Mouse (Mus musculus) lung, postnatal 14 days (tissue): ENCODE measurements at regions not wholly inside any gene's neighbourhood (a gene's known extent, or its start where the extent isn't known, plus 50 kb on each side); places are given as distances from the start of the nearest gene placed in this dataset.
"Not testable (repeated sequence)": the region's sequence is repeated elsewhere in the genome, so short reads cannot be mapped to it uniquely, and the experiment has no call there.

Experiments
- DNase-seq: peaks from one replicate; pipeline ENCODE4 v3.0.0; 2021

- no peak for DNase-seq
Measured at GRCm38 (mm10) chr14:47935401-47935800, 185.2 kb upstream of the Peli2 start.

GRCm38 (mm10) chr14:47937081-47937651 is 183.5 kb upstream of the Peli2 start:
- peak; percentile 21 for DNase-seq

- DNase-seq, result peak; percentile 7
Measured at GRCm38 (mm10) chr14:47939781-47940590, 180.6 kb upstream of the Peli2 start.

GRCm38 (mm10) chr14:47942671-47943070 is 178.0 kb upstream of the Peli2 start:
- DNase-seq, result no peak

GRCm38 (mm10) chr14:47944595-47944994 is 176.0 kb upstream of the Peli2 start:
- DNase-seq, result no peak

- DNase-seq, result no peak
Measured at GRCm38 (mm10) chr14:47951041-47951440, 169.6 kb upstream of the Peli2 start.

- DNase-seq, result peak; percentile 41
Measured at GRCm38 (mm10) chr14:47958171-47958570, 162.5 kb upstream of the Peli2 start.

DNA sequence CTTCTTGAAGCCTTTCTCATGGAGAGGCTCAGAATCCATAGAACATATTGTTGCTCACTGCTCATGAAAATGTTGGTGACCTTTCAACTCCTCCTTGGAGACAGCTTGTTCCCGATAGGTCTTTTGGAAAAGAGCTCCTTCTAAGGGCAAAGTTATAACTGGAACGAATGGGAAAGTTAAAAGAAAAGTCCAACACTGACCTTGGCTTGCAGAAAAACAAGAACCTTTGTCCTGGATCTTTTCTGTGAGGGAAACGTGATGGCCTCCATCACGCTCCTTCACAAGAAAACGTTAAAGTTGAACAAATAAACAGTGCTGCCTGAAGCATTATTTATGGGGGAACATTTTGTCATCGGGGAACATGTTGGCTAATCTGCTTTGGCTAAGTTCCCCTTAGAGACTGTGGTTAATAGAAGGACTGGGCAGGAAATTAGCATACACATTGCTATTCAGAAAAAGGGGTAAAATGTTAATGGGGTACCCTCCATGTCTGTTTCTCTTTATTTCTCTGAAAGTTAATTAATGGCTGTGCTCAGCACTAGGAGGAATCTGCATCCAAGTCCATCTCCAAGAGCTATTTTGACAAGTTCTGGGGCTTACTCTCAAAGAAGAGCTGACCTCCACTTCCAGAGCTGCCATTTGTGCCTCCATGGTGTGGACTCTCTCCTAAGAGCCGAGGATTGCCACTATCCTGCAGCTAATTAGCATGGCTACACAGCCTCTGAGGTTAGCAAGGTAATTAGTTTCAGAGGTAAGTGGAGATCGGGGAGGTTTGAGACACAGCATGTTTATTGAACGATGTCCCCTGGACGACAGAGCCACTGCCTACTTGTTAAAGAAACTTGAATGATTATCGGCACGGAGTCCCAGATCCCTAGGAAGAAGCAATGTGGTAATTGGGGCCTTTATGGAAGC is 161.0 kb upstream of the Peli2 start:
- DNase-seq, result no peak

DNA sequence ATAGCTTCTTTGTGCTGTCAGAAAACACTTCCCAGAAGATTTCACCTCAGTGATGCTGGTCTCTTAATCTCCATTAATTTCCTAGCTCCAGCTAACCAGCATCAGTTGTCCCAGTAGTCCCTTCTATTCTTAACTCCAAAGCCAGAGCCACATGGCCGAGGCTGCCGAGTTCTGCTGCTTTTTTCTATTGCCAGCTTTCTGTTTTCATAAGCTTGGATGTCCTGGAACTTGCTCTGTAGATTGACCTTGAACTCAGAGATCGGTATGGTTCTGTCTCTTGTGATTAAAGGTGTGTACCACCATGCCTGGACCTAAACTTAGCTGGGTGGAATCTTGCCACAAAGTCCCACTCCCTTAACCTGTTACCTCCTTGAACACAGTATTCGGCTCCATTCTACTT is 155.8 kb upstream of the Peli2 start:
- not testable (repeated sequence) for DNase-seq

- DNase-seq, result no peak
Measured at GRCm38 (mm10) chr14:47969871-47970270, 150.8 kb upstream of the Peli2 start.

GRCm38 (mm10) chr14:47973161-47973560 is 147.5 kb upstream of the Peli2 start:
- not testable (repeated sequence) for DNase-seq

- no peak for DNase-seq
Measured at GRCm38 (mm10) chr14:47982993-47983740, 137.5 kb upstream of the Peli2 start.

- DNase-seq, result no peak
Measured at GRCm38 (mm10) chr14:47986483-47986882, 134.1 kb upstream of the Peli2 start.

DNA sequence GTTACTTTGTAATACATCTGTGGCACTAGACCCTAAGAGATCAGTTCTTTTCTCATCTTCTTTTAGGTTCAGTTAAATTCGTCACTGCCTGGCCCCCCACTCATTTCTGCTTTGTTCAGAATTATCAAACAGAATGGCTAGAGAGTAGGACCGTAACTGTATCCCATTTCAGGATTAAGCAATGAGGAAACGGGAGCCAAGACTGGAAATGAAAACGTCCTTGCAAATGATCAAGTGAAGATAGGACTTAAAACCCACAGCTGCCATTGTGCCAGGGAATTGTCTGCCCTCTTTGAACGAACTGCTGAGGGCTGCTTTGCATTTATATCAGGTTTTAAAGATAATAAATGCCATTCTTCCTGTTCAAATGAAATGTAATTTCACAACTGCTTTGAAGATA is 133.7 kb upstream of the Peli2 start:
- no peak for DNase-seq

DNA sequence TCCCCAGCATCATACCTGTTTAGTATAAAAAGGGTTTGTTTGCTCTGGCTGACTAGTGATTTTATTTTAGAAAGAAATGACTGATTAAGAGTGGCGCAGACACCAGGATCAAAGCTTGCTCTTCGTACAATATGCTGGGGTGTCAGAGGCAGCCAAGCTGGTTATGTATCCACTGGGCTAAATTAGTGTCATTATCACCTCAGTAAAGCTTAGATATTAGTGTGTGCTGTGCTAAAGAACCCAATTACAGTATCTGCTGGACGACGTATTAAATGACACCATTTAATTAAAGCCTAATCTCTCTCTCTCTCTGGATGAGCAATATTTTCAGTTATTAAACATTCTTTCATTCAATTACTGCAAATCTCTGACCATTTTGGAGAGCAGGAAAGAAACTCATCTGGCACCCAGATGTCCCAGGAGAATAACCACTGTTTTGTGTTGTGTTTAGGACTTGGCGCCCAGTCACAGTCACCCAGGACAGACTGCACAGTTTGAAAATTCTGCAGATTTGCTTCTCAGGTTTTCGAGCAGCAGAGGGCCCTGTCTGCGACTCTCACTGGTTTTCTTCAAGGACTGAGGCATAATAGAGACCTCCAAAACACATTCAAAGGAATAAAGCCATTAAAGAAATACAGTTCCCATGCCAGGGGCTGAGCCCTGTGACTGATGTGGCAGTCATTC is 133.1 kb upstream of the Peli2 start:
- DNase-seq, result no peak

- no peak for DNase-seq
Measured at GRCm38 (mm10) chr14:47988131-47988530, 132.5 kb upstream of the Peli2 start.

DNA sequence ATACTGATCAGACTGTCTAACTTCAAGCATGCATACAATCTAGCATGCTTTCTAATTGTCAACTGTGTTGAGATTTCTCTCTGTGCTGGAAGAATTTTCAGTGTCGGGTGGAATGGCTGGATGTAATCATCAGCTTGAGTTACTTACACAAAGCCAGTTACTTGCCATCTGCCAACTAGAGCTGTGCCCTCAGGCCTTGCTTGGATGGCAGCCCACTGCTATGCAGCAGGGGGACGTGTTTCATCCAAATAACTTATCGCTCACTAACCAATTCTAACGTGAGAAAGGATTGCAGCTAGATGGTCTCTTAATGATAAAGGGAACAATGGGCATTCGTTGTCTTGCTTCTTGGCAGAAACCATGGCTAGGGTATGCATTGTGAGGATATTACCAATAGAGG is 131.3 kb upstream of the Peli2 start:
- no peak for DNase-seq

DNA sequence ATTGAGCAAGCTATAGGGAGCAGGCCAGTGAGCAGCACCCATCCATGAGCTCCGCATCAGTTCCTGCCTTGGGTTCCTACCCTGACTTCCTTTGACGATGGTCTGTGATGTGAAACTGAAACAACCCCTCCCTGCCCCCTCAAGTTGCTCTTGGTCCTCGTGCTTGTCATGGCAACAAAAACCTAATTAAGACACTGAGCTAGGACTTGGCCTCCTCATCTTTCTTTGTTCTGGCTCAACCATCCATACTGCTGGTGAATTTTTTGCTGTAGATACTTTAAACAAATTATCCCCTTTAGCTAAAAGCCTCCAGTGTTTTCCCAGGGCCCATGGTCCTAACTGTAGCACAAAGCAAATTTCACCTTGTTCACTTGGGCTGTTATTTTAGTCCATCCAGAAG is 129.9 kb upstream of the Peli2 start:
- no peak for DNase-seq

DNA sequence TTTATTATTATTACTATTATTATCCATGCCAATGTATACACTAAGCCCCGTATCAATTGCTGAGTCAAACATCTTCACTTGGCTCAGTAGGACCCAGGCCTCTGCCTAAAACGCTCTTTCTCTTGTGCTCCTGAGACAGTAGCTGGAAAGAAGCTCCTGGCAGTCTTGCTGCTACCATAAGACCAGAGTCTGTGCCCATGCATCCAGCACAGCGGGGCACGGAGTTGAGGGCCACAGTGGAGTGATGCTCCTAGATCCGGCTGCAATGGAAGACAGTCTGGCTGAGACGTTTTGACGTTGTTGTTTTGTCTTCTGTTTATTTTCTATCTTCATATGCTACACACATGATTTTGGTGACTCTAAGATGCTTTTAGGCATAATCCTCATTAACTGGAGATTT is 129.1 kb upstream of the Peli2 start:
- no peak for DNase-seq

DNA sequence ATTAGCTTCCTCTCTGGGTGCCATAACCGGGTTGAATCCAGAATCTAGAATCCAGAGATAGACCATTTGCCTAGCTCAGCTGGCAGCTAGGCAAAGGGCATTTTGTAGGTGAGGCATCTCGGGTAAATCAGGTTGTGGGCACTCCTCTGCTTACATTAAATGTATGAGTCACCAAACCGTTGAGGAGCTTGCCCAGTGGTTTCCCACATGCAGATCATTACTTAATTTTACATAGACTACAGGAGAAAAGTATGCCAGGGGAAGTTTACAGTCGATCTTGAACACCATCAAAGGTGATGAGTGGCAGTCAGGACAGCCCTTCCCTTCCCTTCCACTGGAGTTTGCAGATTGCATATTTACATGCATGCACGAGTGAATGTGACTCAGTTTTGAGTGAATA is 128.5 kb upstream of the Peli2 start:
- no peak for DNase-seq

GRCm38 (mm10) chr14:47992851-47993250 is 127.8 kb upstream of the Peli2 start:
- DNase-seq, result no peak

- DNase-seq, result no peak
Measured at GRCm38 (mm10) chr14:47998936-47999335, 121.7 kb upstream of the Peli2 start.
